Mouse (Mus musculus) testis, postnatal 14 days (tissue): Measurements from ENCODE around the gene Nr0b2.
"Not testable (repeated sequence)": the region's sequence is repeated elsewhere in the genome, so short reads cannot be mapped to it uniquely, and the experiment has no call there.

Experiments
- DNase-seq: peaks from one replicate; pipeline ENCODE4 v3.0.0; 2021; ENCODE audit warnings: low spot score

Nr0b2 gene

DNA sequence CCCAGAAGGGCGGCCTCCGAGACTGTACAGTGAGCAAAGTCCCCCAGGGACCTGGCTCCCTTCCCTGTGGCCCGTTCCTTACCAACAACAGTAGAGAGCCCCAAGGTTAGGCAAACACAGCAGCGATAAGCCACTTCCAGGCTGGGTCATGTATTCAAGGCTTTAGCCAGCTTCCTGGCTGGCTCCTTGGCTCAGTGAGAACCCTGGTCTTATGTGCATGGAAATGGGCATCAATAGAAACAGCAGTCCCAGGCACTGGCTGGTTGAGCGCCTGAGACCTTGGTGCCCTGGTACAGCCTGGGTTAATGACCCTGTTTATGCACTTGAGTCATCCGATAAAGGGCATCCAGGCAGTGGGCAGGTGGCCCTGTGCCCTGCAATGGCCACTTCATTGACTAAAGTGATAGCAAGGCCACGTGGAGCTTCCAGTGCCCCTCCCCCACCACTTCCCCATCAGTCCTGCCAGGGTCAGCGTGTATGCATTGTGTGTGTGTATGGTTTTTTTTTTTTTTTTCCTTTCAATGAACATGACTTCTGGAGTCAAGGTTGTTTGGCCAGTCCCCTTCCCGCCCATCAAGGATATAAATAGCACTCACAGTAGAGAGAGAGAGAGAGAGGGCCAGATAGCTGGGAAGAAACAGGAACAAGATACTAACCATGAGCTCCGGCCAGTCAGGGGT lies at the start of gene Nr0b2:
Nr0b2 (plus strand) TSS at position 609 of the 680 bp plus-strand sequence.
- no peak for DNase-seq

- DNase-seq: no peak
Measured at GRCm38 (mm10) chr4:133504300-133504699, 48.9 kb upstream of the Nr0b2 start.

- no peak for DNase-seq
Measured at GRCm38 (mm10) chr4:133504755-133505485, 48.3 kb upstream of the Nr0b2 start.

- no peak for DNase-seq
Measured at GRCm38 (mm10) chr4:133506573-133506972, 46.6 kb upstream of the Nr0b2 start.

- DNase-seq: no peak
Measured at GRCm38 (mm10) chr4:133508990-133509389, 44.2 kb upstream of the Nr0b2 start.

DNA sequence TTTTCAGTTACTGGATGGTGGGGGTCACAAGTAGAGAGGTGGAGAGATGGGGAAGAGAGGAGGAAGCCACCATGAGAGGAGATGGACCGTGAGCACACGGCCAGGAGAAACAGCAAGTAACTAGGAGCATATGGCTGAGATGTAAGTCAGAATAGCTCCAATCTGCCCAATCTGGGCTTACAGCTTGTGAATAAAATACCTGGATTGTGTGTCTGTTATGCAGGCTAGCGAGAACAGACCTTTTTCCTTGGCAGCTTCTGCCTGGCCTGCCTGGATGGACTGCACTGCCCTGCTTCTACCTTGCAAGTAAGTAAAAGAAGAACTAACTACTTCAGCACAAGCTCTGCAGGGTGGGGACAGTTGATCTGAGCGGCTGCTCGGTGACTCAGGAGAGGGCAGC lies 42.1 kb upstream of the Nr0b2 start:
- no peak for DNase-seq

GRCm38 (mm10) chr4:133512511-133512910 lies 40.7 kb upstream of the Nr0b2 start:
- not testable (repeated sequence) for DNase-seq

DNA sequence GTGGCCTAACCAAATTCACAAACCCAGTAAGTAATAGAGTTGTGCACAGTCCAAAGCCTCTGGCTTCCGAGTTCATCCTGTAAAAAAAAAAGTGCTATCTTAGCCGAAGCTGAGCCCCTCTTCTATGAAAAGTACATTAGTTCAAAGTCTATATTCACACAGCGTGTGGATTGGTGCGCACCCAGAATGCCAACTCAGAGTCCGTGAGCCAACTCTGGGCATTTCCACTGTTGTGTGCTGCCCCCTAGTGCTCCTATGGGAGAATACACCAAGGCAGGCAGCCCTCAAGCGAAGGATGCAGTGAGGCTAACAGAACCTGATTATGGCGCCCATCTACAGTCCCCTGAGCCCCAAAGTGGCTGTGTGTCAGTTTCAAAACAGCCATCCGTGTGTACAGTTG lies 40.2 kb upstream of the Nr0b2 start:
- DNase-seq: peak; percentile 54

DNA sequence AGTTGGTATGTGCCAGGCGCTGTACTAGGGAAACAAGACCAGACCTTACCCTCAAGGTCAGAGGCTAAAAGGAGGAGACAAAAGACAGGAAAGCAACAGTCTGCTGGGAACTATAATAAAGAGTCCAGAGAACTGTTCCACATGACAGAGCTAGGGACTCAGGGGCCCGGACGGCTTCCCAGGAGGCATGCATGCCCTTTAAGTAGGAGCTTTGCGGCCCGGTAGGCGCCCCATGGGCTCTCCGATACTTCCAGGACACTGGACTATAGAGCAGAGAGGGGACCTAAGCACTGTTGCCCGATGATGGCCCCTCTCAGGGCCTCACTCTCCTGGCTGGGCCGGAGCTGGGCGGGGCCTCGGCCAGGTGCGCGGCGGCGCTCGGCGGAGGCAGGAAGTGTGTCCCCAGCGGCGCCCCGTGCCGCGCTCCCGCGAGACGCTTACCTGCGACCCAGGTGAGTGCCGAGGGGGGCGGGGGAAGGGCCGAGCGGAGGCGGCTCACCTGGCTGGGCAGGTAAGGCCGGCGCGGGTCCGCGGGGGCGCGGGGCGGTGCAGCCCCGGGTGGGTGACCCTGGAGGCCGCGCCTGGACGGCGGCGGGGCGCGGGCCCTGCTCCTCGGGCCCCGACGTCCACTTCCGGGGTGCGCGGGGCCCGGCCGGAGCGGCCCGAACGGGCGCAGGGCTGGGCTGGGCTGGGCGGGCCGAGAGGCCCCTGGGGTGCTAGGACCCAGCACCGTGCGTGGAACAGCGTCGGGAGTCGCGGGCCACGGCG lies 34.4 kb upstream of the Nr0b2 start, which contains the start of gene Kdf1:
Kdf1 (plus strand) TSS at position 363 of the 768 bp plus-strand sequence.
- peak; percentile 77 for DNase-seq

GRCm38 (mm10) chr4:133519369-133519665 lies 33.9 kb upstream of the Nr0b2 start:
- no peak for DNase-seq

- no peak for DNase-seq
Measured at GRCm38 (mm10) chr4:133521502-133521901, 31.7 kb upstream of the Nr0b2 start.

DNA sequence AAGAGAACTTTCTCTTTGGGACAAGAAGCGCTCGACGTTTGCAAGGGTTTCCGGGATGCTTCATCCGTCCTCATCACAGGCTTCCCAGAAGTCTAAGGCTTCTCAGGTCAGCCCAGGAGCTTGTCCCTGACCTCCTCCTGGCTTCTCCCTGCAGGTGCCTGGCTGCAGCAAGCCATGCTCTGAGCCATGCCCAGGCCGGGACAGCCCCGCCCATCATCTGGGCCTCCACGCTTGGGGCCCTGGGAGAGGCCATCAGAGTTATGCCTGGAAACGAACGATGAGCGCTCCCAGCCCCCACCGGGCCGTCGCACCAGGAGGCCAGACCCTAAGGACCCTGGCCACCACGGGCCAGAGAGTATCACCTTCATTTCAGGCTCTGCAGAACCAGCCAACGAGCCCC lies 25.4 kb upstream of the Nr0b2 start:
- no peak for DNase-seq

GRCm38 (mm10) chr4:133532777-133533176 lies 20.4 kb upstream of the Nr0b2 start:
- no peak for DNase-seq

DNA sequence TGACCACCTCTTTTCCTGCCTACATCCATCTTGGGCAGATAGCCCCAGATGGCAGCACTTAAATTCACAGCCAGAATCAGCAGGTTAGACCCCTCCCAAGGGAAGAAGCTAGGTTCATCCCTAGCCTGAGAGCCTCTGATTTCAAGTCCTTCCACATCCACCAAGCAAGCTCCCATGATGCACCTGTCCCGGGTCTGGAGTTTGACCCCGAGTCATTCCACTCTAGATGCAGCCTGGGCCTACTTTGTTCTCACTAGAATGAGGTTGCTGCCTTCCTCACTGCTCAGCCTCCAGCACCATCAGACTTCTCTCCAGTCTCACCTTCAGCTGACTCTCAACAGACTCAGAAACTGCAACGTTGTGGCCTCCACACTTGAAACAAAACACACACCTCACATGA lies 17.1 kb upstream of the Nr0b2 start:
- no peak for DNase-seq

GRCm38 (mm10) chr4:133536652-133537051 lies 16.5 kb upstream of the Nr0b2 start:
- DNase-seq: no peak

- peak; percentile 96 for DNase-seq
Measured at GRCm38 (mm10) chr4:133545272-133546231, 7.6 kb upstream of the Nr0b2 start, which contains the start of gene Nudc. Gene Nudc (minus strand): TSS chr4:133545996.

GRCm38 (mm10) chr4:133552029-133552428 lies 1.1 kb upstream of the Nr0b2 start:
- DNase-seq: no peak

GRCm38 (mm10) chr4:133553448-133554330 lies 513 bp downstream of the Nr0b2 start:
- DNase-seq: no peak

DNA sequence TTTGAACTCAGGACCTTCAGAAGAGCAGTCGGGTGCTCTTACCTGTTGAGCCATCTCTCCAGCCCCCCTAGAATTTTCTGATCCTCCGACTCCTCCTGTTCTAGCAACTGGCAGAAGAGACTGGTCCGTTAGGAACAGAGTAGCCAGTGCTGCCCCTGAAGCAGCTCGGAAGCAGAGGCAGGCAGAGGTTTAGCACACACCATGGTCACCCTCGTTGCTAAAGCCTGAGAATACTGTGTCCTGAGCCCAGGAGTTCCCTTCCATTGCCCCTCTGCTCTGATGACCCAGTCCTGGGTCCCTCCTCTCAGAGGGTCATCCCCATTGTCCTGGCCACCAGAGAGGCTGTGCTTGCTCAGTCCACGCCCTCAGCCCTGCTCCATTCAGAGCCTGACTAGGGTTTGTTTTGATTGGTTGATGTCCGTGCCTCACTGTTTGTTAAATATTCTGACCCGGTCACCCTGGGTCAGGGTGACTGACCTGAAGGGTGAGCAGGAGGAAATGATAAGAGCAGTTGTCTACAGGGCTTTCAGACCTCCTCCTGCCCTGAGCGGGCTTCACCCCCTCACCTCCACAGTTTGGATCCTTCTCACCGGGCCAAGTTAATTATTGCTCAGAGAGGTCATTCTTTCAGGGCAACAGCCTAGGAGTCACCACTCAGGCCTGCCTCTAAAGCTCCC lies 4.0 kb downstream of the Nr0b2 start:
- DNase-seq: no peak

GRCm38 (mm10) chr4:133559846-133560245 lies 6.7 kb downstream of the Nr0b2 start:
- DNase-seq: no peak
